Mouse (Mus musculus) embryonic facial prominence, embryonic 11.5 days (tissue): Measurements from ENCODE around the gene Ccdc28b. TPM values are rescaled to one million over a fixed set of nuclear protein-coding genes. Genes with fewer than 3 reads are reported as not detected.

ENCODE experiments used
- ATAC-seq: fragments of 200-750 bp; cut with Nextera tagmentation; replicated peaks from 2 replicates; pipeline ENCODE4 v1.8.0; 2017; ENCODE audit warnings: low read depth; ENCODE audit not compliant: insufficient number of reproducible peaks, low FRiP score, low TSS enrichment
- DNase-seq: peaks from one replicate; pipeline ENCODE4 v3.0.0-alpha.2; 2015; ENCODE audit warnings: low spot score
- H3K27ac ChIP-seq: fragments of 300-500 bp; sonication (generic); replicated peaks from 2 replicates; pipeline ENCODE4 v1.5.1; 2014; ENCODE audit warnings: mild to moderate bottlenecking, low read depth, low read length, control low read depth
- H3K27me3 ChIP-seq: fragments of 300-500 bp; sonication (generic); 2 replicates; pipeline ENCODE4 v1.6.1; 2014; ENCODE audit warnings: mild to moderate bottlenecking, low read length, moderate library complexity, mixed read lengths; ENCODE audit not compliant: control insufficient read depth, insufficient read depth
- H3K36me3 ChIP-seq: fragments of 300-500 bp; sonication (generic); replicated peaks from 2 replicates; pipeline ENCODE4 v1.6.1; 2014; ENCODE audit warnings: low read depth, mild to moderate bottlenecking, low read length, moderate library complexity, mixed read lengths; ENCODE audit not compliant: control insufficient read depth, insufficient read depth
- H3K4me1 ChIP-seq: fragments of 300-500 bp; sonication (generic); 2 replicates; pipeline ENCODE4 v1.6.1; 2014; ENCODE audit warnings: low read length, mixed read lengths; ENCODE audit not compliant: control insufficient read depth, insufficient read depth
- H3K4me2 ChIP-seq: fragments of 300-500 bp; sonication (generic); 2 replicates; pipeline ENCODE4 v1.6.1; 2014; ENCODE audit warnings: low read depth, mild to moderate bottlenecking, control low read depth, low read length, moderate library complexity
- H3K4me3 ChIP-seq: fragments of 300-500 bp; sonication (generic); 2 replicates; pipeline ENCODE4 v1.5.1; 2014; ENCODE audit warnings: low read depth, low read length, control low read depth
- H3K9ac ChIP-seq: fragments of 300-500 bp; sonication (generic); replicated peaks from 2 replicates; pipeline ENCODE4 v1.6.1; 2014; ENCODE audit warnings: mild to moderate bottlenecking, control low read depth, low read length
- H3K9me3 ChIP-seq: fragments of 300-500 bp; sonication (generic); replicated peaks from 2 replicates; pipeline ENCODE4 v1.6.1; 2016; ENCODE audit warnings: mild to moderate bottlenecking, low read length, inconsistent platforms, mixed read lengths; ENCODE audit not compliant: control insufficient read depth
- WGBS: fragments of 180-500 bp; shearing (Covaris S2); extraction: QIAGEN DNeasy Blood & Tissue Kit; methylation state at CpG from one replicate; pipeline ENCODE4 v1.1.7; 2014; 5-methylcytosine and 5-hydroxymethylcytosine counted together
- polyA plus RNA-seq: library from polyadenylated mRNA; unstranded; fragments of >200 nt; fragmentation: Nextera tagmentation; extraction: Ambion mirVana; gene quantifications from 2 replicates; pipeline ENCODE4 v1.2.1, GENCODE M21; 2014

Ccdc28b gene
- polyA plus RNA-seq, 1 experiment from 2014 or later: 55.8 TPM

GRCm38 (mm10) chr4:129588865-129589264, 34.9 kb downstream of the Ccdc28b start:
- H3K4me2 ChIP-seq: no peak overlapping the region
- H3K36me3 ChIP-seq: peaks cover 11% of the 10 kb centered on the region
- no peak overlapping the region for H3K27ac ChIP-seq
- no peak overlapping the region for H3K4me3 ChIP-seq
- WGBS: 79% methylated on average over 4 of the region's 4 CpGs
- DNase-seq (no peak), ATAC-seq (no peak)
- H3K9ac ChIP-seq: no peak overlapping the region
- no peaks in the 10 kb centered on the region for H3K4me1 ChIP-seq
- no peaks in the 10 kb centered on the region for H3K9me3 ChIP-seq
- H3K27me3 ChIP-seq: no peaks in the 10 kb centered on the region

- peaks cover 4% of the 10 kb centered on the region for H3K36me3 ChIP-seq
- no peak overlapping the region for H3K4me3 ChIP-seq
- no peak overlapping the region for H3K27ac ChIP-seq
- H3K27me3 ChIP-seq: no peaks in the 10 kb centered on the region
- H3K9ac ChIP-seq: no peak overlapping the region
- no peak for ATAC-seq
- H3K4me1 ChIP-seq: no peaks in the 10 kb centered on the region
- H3K4me2 ChIP-seq: no peak overlapping the region
- 48% methylated on average over 1 of the region's 1 CpGs for WGBS
- no peak for DNase-seq
- H3K9me3 ChIP-seq: no peaks in the 10 kb centered on the region
Measured at GRCm38 (mm10) chr4:129586943-129587342, 36.8 kb downstream of the Ccdc28b start.

GRCm38 (mm10) chr4:129585773-129586172, 38.0 kb downstream of the Ccdc28b start:
- WGBS: 67% methylated on average over 9 of the region's 9 CpGs
- H3K36me3 ChIP-seq: no peaks in the 10 kb centered on the region
- no peak overlapping the region for H3K4me3 ChIP-seq
- H3K9me3 ChIP-seq: no peaks in the 10 kb centered on the region
- DNase-seq (no peak), ATAC-seq (0 out of 2 replicates have a peak, but pooled peaks have one; percentile 30)
- no peaks in the 10 kb centered on the region for H3K27me3 ChIP-seq
- H3K4me2 ChIP-seq: peak overlapping the region; percentile 77; the same call in 1 of the 2 replicates
- no peak overlapping the region for H3K27ac ChIP-seq
- no peak overlapping the region for H3K9ac ChIP-seq
- no peaks in the 10 kb centered on the region for H3K4me1 ChIP-seq

- no peaks in the 10 kb centered on the region for H3K27me3 ChIP-seq
- no peaks in the 10 kb centered on the region for H3K9me3 ChIP-seq
- H3K27ac ChIP-seq: no peak overlapping the region
- WGBS: 2% methylated on average over 36 of the region's 36 CpGs
- H3K9ac ChIP-seq: peak overlapping the region; percentile 62
- peak overlapping the region; percentile 41 for H3K4me3 ChIP-seq
- H3K4me1 ChIP-seq: no peaks in the 10 kb centered on the region
- H3K4me2 ChIP-seq: peak overlapping the region; percentile 77
- H3K36me3 ChIP-seq: no peaks in the 10 kb centered on the region
- ATAC-seq (peak; percentile 63; the same call in 1 of the 2 replicates), DNase-seq (peak; percentile 85)
Measured at GRCm38 (mm10) chr4:129584884-129585608, 38.7 kb downstream of the Ccdc28b start.

GRCm38 (mm10) chr4:129584370-129584769, 39.4 kb downstream of the Ccdc28b start:
- H3K27ac ChIP-seq: no peak overlapping the region

GRCm38 (mm10) chr4:129582251-129582650, 41.5 kb downstream of the Ccdc28b start:
- Histone ChIP-seq H3K4me3 (no peak overlapping the region), H3K4me1 (no peaks in the 10 kb centered on the region), H3K27me3 (no peaks in the 10 kb centered on the region), H3K27ac (no peak overlapping the region), H3K9ac (no peak overlapping the region), H3K9me3 (no peaks in the 10 kb centered on the region), H3K36me3 (no peaks in the 10 kb centered on the region), H3K4me2 (no peak overlapping the region)
- no peak for DNase-seq
- ATAC-seq: no peak
- 94% methylated on average over 1 of the region's 1 CpGs for WGBS

More at GRCm38 (mm10) chr4:129584370-129584769, 39.4 kb downstream of the Ccdc28b start:
- no peak for ATAC-seq
- Histone ChIP-seq H3K4me3 (no peak overlapping the region; the same call in 1 of the 2 replicates), H3K9me3 (no peaks in the 10 kb centered on the region), H3K9ac (no peak overlapping the region; the same call in 1 of the 2 replicates), H3K36me3 (no peaks in the 10 kb centered on the region), H3K27me3 (no peaks in the 10 kb centered on the region), H3K4me1 (no peaks in the 10 kb centered on the region), H3K4me2 (no peak overlapping the region)
- DNase-seq: no peak
- 50% methylated on average over 1 of the region's 1 CpGs for WGBS

- ATAC-seq (no peak), DNase-seq (no peak)
- H3K27ac ChIP-seq: no peak overlapping the region
- H3K27me3 ChIP-seq: no peaks in the 10 kb centered on the region
- 73% methylated on average over 7 of the region's 7 CpGs for WGBS
- no peaks in the 10 kb centered on the region for H3K9me3 ChIP-seq
- H3K36me3 ChIP-seq: no peaks in the 10 kb centered on the region
- no peaks in the 10 kb centered on the region for H3K4me1 ChIP-seq
- no peak overlapping the region for H3K4me3 ChIP-seq
- no peak overlapping the region for H3K9ac ChIP-seq
- no peak overlapping the region for H3K4me2 ChIP-seq
Measured at GRCm38 (mm10) chr4:129580347-129580746, 43.4 kb downstream of the Ccdc28b start.

GRCm38 (mm10) chr4:129578466-129578865, 45.3 kb downstream of the Ccdc28b start, which contains the start of gene Fam167b:
Gene Fam167b, minus strand, starts transcription at chr4:129578549.
- Histone ChIP-seq H3K4me1 (no peaks in the 10 kb centered on the region), H3K27ac (no peak within 1 kb of the TSS), H3K4me2 (no peak within 1 kb of the TSS), H3K9me3 (no peaks in the 10 kb centered on the region), H3K9ac (no peak within 1 kb of the TSS), H3K36me3 (no peaks in the 10 kb centered on the region), H3K27me3 (no peaks in the 10 kb centered on the region), H3K4me3 (no peak within 1 kb of the TSS)
- 88% methylated on average over 5 of the region's 5 CpGs for WGBS
- DNase-seq (no peak), ATAC-seq (no peak)
